Mouse (Mus musculus) embryonic facial prominence, embryonic 14.5 days (tissue): ENCODE measurements around the gene Spef1. TPM values are rescaled to one million over a fixed set of nuclear protein-coding genes. Genes with fewer than 3 reads are reported as not detected.

ENCODE experiments used
- ATAC-seq: fragments of 200-750 bp; cut with Nextera tagmentation; 2 replicates; pipeline ENCODE4 v1.8.0; 2017; ENCODE audit warnings: low read depth, moderate number of reproducible peaks, moderate TSS enrichment
- DNase-seq: peaks from one replicate; pipeline ENCODE4 v3.0.0-alpha.2; 2015; ENCODE audit warnings: low spot score
- H3K27ac ChIP-seq: fragments of 300-500 bp; sonication (generic); replicated peaks from 2 replicates; pipeline ENCODE4 v1.5.1; 2014; ENCODE audit warnings: low read depth, mild to moderate bottlenecking, low read length, moderate library complexity
- H3K27me3 ChIP-seq: fragments of 300-500 bp; sonication (generic); replicated peaks from 2 replicates; pipeline ENCODE4 v1.6.1; 2014; ENCODE audit warnings: low read length; ENCODE audit not compliant: control insufficient read depth, insufficient read depth
- H3K36me3 ChIP-seq: fragments of 300-500 bp; sonication (generic); 2 replicates; pipeline ENCODE4 v1.6.1; 2014; ENCODE audit warnings: low read length, mixed read lengths; ENCODE audit not compliant: control insufficient read depth, insufficient read depth
- H3K4me1 ChIP-seq: fragments of 300-500 bp; sonication (generic); 2 replicates; pipeline ENCODE4 v1.6.1; 2014; ENCODE audit warnings: antibody characterized with exemption, low read length; ENCODE audit not compliant: control insufficient read depth, insufficient read depth
- H3K4me2 ChIP-seq: fragments of 300-500 bp; sonication (generic); 2 replicates; pipeline ENCODE4 v1.6.1; 2014; ENCODE audit warnings: low read depth, mild to moderate bottlenecking, low read length, moderate library complexity, mixed read lengths
- H3K4me3 ChIP-seq: fragments of 300-500 bp; sonication (generic); 2 replicates; pipeline ENCODE4 v1.5.1; 2014; ENCODE audit warnings: low read depth, mild to moderate bottlenecking, low read length
- H3K9ac ChIP-seq: fragments of 300-500 bp; sonication (generic); 2 replicates; pipeline ENCODE4 v1.6.1; 2014; ENCODE audit warnings: low read depth, mild to moderate bottlenecking, low read length, moderate library complexity, mixed read lengths
- H3K9me3 ChIP-seq: fragments of 300-500 bp; sonication (generic); 2 replicates; pipeline ENCODE4 v1.6.1; 2016; ENCODE audit warnings: low read length; ENCODE audit not compliant: control insufficient read depth
- WGBS: fragments of 180-500 bp; shearing (Covaris S2); extraction: QIAGEN DNeasy Blood & Tissue Kit; methylation state at CpG from one replicate; pipeline ENCODE4 v1.1.7; 2014; 5-methylcytosine and 5-hydroxymethylcytosine counted together
- polyA plus RNA-seq: library from polyadenylated mRNA; unstranded; fragments of >200 nt; fragmentation: Nextera tagmentation; extraction: Ambion mirVana; gene quantifications from 2 replicates; pipeline ENCODE4 v1.2.1, GENCODE M21; 2014

Gene Spef1
- polyA plus RNA-seq, 1 experiment from 2014 or later = 9.9 TPM

GRCm38 (mm10) chr2:131129836-131130235 is 57.2 kb downstream of the Spef1 start:
- H3K4me2 ChIP-seq = no peak overlapping the region
- no peak for ATAC-seq
- DNase-seq = no peak

GRCm38 (mm10) chr2:131128636-131129157 is 58.4 kb downstream of the Spef1 start:
- Histone ChIP-seq H3K9me3 (no peaks in the 10 kb centered on the region), H3K27ac (no peak overlapping the region), H3K9ac (no peak overlapping the region), H3K36me3 (peaks cover 4% of the 10 kb centered on the region; the same call in 1 of the 2 replicates), H3K4me1 (peaks cover 25% of the 10 kb centered on the region), H3K27me3 (no peaks in the 10 kb centered on the region), H3K4me3 (peak overlapping the region; percentile 74; the same call in 1 of the 2 replicates), H3K4me2 (peak overlapping the region; percentile 80)
- ATAC-seq (no peak), DNase-seq (no peak)
- WGBS = 84% methylated on average over 3 of the region's 3 CpGs

More at GRCm38 (mm10) chr2:131129836-131130235, 57.2 kb downstream of the Spef1 start:
- no peaks in the 10 kb centered on the region for H3K27me3 ChIP-seq
- no peak overlapping the region for H3K4me3 ChIP-seq
- peaks cover 16% of the 10 kb centered on the region for H3K36me3 ChIP-seq
- H3K9me3 ChIP-seq = no peaks in the 10 kb centered on the region
- H3K4me1 ChIP-seq = peaks cover 25% of the 10 kb centered on the region
- no peak overlapping the region for H3K9ac ChIP-seq
- no peak overlapping the region for H3K27ac ChIP-seq
- 80% methylated on average over 5 of the region's 5 CpGs for WGBS

GRCm38 (mm10) chr2:131128211-131128610 is 58.9 kb downstream of the Spef1 start:
- WGBS = 75% methylated on average over 5 of the region's 5 CpGs
- Histone ChIP-seq H3K9ac (0 out of 2 replicates have a peak overlapping the region, but pooled peaks have one; percentile 89), H3K4me2 (peak overlapping the region; percentile 80), H3K27me3 (no peaks in the 10 kb centered on the region), H3K4me1 (peaks cover 25% of the 10 kb centered on the region), H3K4me3 (peak overlapping the region; percentile 74), H3K36me3 (0 out of 2 replicates have a peak, but pooled peaks cover 4% of the 10 kb centered on the region), H3K27ac (no peak overlapping the region), H3K9me3 (no peaks in the 10 kb centered on the region)
- ATAC-seq (no peak), DNase-seq (no peak)

GRCm38 (mm10) chr2:131127161-131127730 is 59.8 kb downstream of the Spef1 start, which contains the start of gene Hspa12b:
TSS of gene Hspa12b (plus strand) at chr2:131127280.
- Histone ChIP-seq H3K4me2 (peak within 1 kb of the TSS; percentile 80), H3K36me3 (0 out of 2 replicates have a peak, but pooled peaks cover 4% of the 10 kb centered on the region), H3K4me1 (peaks cover 25% of the 10 kb centered on the region), H3K9me3 (no peaks in the 10 kb centered on the region), H3K4me3 (peak within 1 kb of the TSS; percentile 74), H3K9ac (peak within 1 kb of the TSS; percentile 89), H3K27me3 (no peaks in the 10 kb centered on the region), H3K27ac (peak within 1 kb of the TSS; percentile 88)
- ATAC-seq (peak; percentile 96), DNase-seq (peak; percentile 89)
- 4% methylated on average over 4 of the region's 28 CpGs for WGBS

GRCm38 (mm10) chr2:131125964-131126815 is 60.9 kb downstream of the Spef1 start:
- H3K9ac ChIP-seq = peak overlapping the region; percentile 89
- no peaks in the 10 kb centered on the region for H3K9me3 ChIP-seq
- peak overlapping the region; percentile 88; the same call in 1 of the 2 replicates for H3K27ac ChIP-seq
- H3K4me2 ChIP-seq = peak overlapping the region; percentile 80
- ATAC-seq (no peak), DNase-seq (no peak)
- peak overlapping the region; percentile 74 for H3K4me3 ChIP-seq
- 43% methylated on average over 9 of the region's 9 CpGs for WGBS
- H3K36me3 ChIP-seq = no peaks in the 10 kb centered on the region
- H3K4me1 ChIP-seq = peaks cover 25% of the 10 kb centered on the region
- no peaks in the 10 kb centered on the region for H3K27me3 ChIP-seq

- ATAC-seq (no peak), DNase-seq (no peak)
- Histone ChIP-seq H3K27ac (no peak overlapping the region), H3K4me1 (peaks cover 25% of the 10 kb centered on the region), H3K9me3 (no peaks in the 10 kb centered on the region), H3K4me3 (no peak overlapping the region), H3K36me3 (no peaks in the 10 kb centered on the region), H3K9ac (no peak overlapping the region), H3K4me2 (no peak overlapping the region), H3K27me3 (no peaks in the 10 kb centered on the region)
- 89% methylated on average over 9 of the region's 9 CpGs for WGBS
Measured at GRCm38 (mm10) chr2:131125157-131125963, 61.7 kb downstream of the Spef1 start.

- Histone ChIP-seq H3K4me1 (peaks cover 25% of the 10 kb centered on the region), H3K27ac (no peak overlapping the region), H3K4me2 (no peak overlapping the region), H3K27me3 (no peaks in the 10 kb centered on the region), H3K4me3 (no peak overlapping the region), H3K36me3 (no peaks in the 10 kb centered on the region), H3K9me3 (no peaks in the 10 kb centered on the region), H3K9ac (no peak overlapping the region)
- 61% methylated on average over 3 of the region's 3 CpGs for WGBS
- no peak for DNase-seq
- no peak for ATAC-seq
Measured at GRCm38 (mm10) chr2:131124166-131124565, 62.9 kb downstream of the Spef1 start.
